Mouse (Mus musculus) mouse embryonic stem cell (cell line): Measurements from ENCODE around the gene Mapk8ip3.
"Not testable (repeated sequence)": the region's sequence is repeated elsewhere in the genome, so short reads cannot be mapped to it uniquely, and the experiment has no call there.

ENCODE experiments used
- in situ Hi-C, 2 experiments: fragments of 300-500 bp; cut with MboI; formaldehyde crosslinking; loops; 1 replicate in 1 of 2; 3 replicates in 1 of 2; pipeline ENCODE4 v1.14.3; 2019 to 2020; ENCODE audit warnings: low sequenced_read_pairs in 2 of 2, low pct_unique_long_range_greater_than_20kb in 1 of 2, mixed read lengths in 1 of 2; ENCODE audit not compliant: unreplicated experiment in 1 of 2

Gene Mapk8ip3

GRCm38 (mm10) chr17:24936259-24937237 is at the start of gene Mapk8ip3:
Gene Mapk8ip3 (minus strand): TSS chr17:24936977.
- in situ Hi-C loops: no loop called here

GRCm38 (mm10) chr17:24960852-24961715 is 24.3 kb upstream of the Mapk8ip3 start:
- in situ Hi-C loops: no loop called here

GRCm38 (mm10) chr17:24960135-24960851 is 23.5 kb upstream of the Mapk8ip3 start, which contains the start of gene Jpt2:
Gene Jpt2 (minus strand): TSS chr17:24960689.
- in situ Hi-C loops: no loop called here

- in situ Hi-C loops: no loop called here
Observed at GRCm38 (mm10) chr17:24959371-24959770, 22.6 kb upstream of the Mapk8ip3 start.

- in situ Hi-C loops: no loop called here
Observed at GRCm38 (mm10) chr17:24953291-24953690, 16.5 kb upstream of the Mapk8ip3 start.

GRCm38 (mm10) chr17:24950671-24951070 is 13.9 kb upstream of the Mapk8ip3 start:
- in situ Hi-C loops: no loop called here

GRCm38 (mm10) chr17:24948204-24948603 is 11.4 kb upstream of the Mapk8ip3 start:
- in situ Hi-C loops: no loop called here

GRCm38 (mm10) chr17:24943589-24943988 is 6.8 kb upstream of the Mapk8ip3 start:
- in situ Hi-C loops: not testable (repeated sequence)

GRCm38 (mm10) chr17:24943036-24943435 is 6.3 kb upstream of the Mapk8ip3 start:
- in situ Hi-C loops: no loop called here

GRCm38 (mm10) chr17:24942453-24942852 is 5.7 kb upstream of the Mapk8ip3 start:
- in situ Hi-C loops: not testable (repeated sequence)

GRCm38 (mm10) chr17:24937266-24937665 is 489 bp upstream of the Mapk8ip3 start:
- in situ Hi-C loops: no loop called here

- in situ Hi-C loops: no loop called here
Observed at GRCm38 (mm10) chr17:24935666-24936065, 1.1 kb downstream of the Mapk8ip3 start.

- in situ Hi-C loops: no loop called here
Observed at GRCm38 (mm10) chr17:24934926-24935325, 1.9 kb downstream of the Mapk8ip3 start.

- in situ Hi-C loops: no loop called here
Observed at GRCm38 (mm10) chr17:24933163-24933562, 3.6 kb downstream of the Mapk8ip3 start.

GRCm38 (mm10) chr17:24932431-24932830 is 4.3 kb downstream of the Mapk8ip3 start:
- in situ Hi-C loops: no loop called here

- in situ Hi-C loops: no loop called here
Observed at GRCm38 (mm10) chr17:24929506-24929905, 7.3 kb downstream of the Mapk8ip3 start.

- in situ Hi-C loops: no loop called here
Observed at GRCm38 (mm10) chr17:24923246-24923645, 13.5 kb downstream of the Mapk8ip3 start.

GRCm38 (mm10) chr17:24913984-24914383 is 22.8 kb downstream of the Mapk8ip3 start:
- in situ Hi-C loops: no loop called here
